Mouse (Mus musculus) mouse trophoblast stem cell (cell line): ENCODE measurements around the gene Palmd.

Experiments
- in situ Hi-C, 2 experiments: fragments of 300-500 bp; cut with MseI, MboI; formaldehyde crosslinking; loops; 2 replicates in 1 of 2; 3 replicates in 1 of 2; pipeline ENCODE4 v1.15.1; 2025

Palmd gene

GRCm38 (mm10) chr3:116968540-116968997 is at the start of gene Palmd:
TSS of gene Palmd (minus strand) at chr3:116968987.
- in situ Hi-C loops = no loop called here

- in situ Hi-C loops = no loop called here
Observed at GRCm38 (mm10) chr3:117010182-117010581, 41.4 kb upstream of the Palmd start.

GRCm38 (mm10) chr3:117007340-117007739 is 38.6 kb upstream of the Palmd start:
- in situ Hi-C loops = no loop called here

GRCm38 (mm10) chr3:117006636-117007035 is 37.8 kb upstream of the Palmd start:
- in situ Hi-C loops = no loop called here

GRCm38 (mm10) chr3:117003379-117003778 is 34.6 kb upstream of the Palmd start:
- in situ Hi-C loops = no loop called here

- in situ Hi-C loops = no loop called here
Observed at GRCm38 (mm10) chr3:117001686-117002485, 33.1 kb upstream of the Palmd start.

GRCm38 (mm10) chr3:116993011-116993410 is 24.2 kb upstream of the Palmd start:
- in situ Hi-C loops = no loop called here

GRCm38 (mm10) chr3:116991180-116991579 is 22.4 kb upstream of the Palmd start:
- in situ Hi-C loops = no loop called here

- in situ Hi-C loops = no loop called here
Observed at GRCm38 (mm10) chr3:116988221-116988620, 19.4 kb upstream of the Palmd start.

- in situ Hi-C loops = no loop called here
Observed at GRCm38 (mm10) chr3:116986451-116986850, 17.7 kb upstream of the Palmd start.

GRCm38 (mm10) chr3:116985741-116986140 is 17.0 kb upstream of the Palmd start:
- in situ Hi-C loops = no loop called here

- in situ Hi-C loops = no loop called here
Observed at GRCm38 (mm10) chr3:116985042-116985455, 16.3 kb upstream of the Palmd start.

- in situ Hi-C loops = no loop called here
Observed at GRCm38 (mm10) chr3:116981811-116982575, 13.2 kb upstream of the Palmd start.

GRCm38 (mm10) chr3:116969786-116970185 is 999 bp upstream of the Palmd start:
- in situ Hi-C loops = no loop called here

GRCm38 (mm10) chr3:116969003-116969402 is 216 bp upstream of the Palmd start:
- in situ Hi-C loops = no loop called here

- in situ Hi-C loops = no loop called here
Observed at GRCm38 (mm10) chr3:116967967-116968366, 820 bp downstream of the Palmd start, which contains the start of gene 4930455H04Rik. TSS of gene 4930455H04Rik (plus strand) at chr3:116968267.

GRCm38 (mm10) chr3:116967436-116967835 is 1.4 kb downstream of the Palmd start:
- in situ Hi-C loops = no loop called here

- in situ Hi-C loops = no loop called here
Observed at GRCm38 (mm10) chr3:116966800-116967199, 2.0 kb downstream of the Palmd start.

GRCm38 (mm10) chr3:116966225-116966624 is 2.6 kb downstream of the Palmd start:
- in situ Hi-C loops = no loop called here

- in situ Hi-C loops = no loop called here
Observed at GRCm38 (mm10) chr3:116964426-116964825, 4.4 kb downstream of the Palmd start.

GRCm38 (mm10) chr3:116963213-116963612 is 5.6 kb downstream of the Palmd start:
- in situ Hi-C loops = no loop called here

GRCm38 (mm10) chr3:116961354-116962142 is 7.2 kb downstream of the Palmd start:
- in situ Hi-C loops = no loop called here
